Mouse (Mus musculus) heart, adult 2 months (tissue): ENCODE data around the gene Gm20671. TPM values are rescaled to one million over a fixed set of nuclear protein-coding genes. Genes with fewer than 3 reads are reported as not detected.
"Not testable (repeated sequence)": the region's sequence is repeated elsewhere in the genome, so short reads cannot be mapped to it uniquely, and the experiment has no call there.

Experiments used
- DNase-seq, 2 experiments: peaks; one replicate each; pipeline ENCODE4 v3.0.0; 2021
- H3K27ac ChIP-seq: fragments of 200-600 bp; 2 replicates; pipeline ENCODE4 v1.8.1; 2022
- H3K27me3 ChIP-seq: fragments of 200-500 bp; 2 replicates; pipeline ENCODE4 v1.6.1; 2012; ENCODE audit warnings: mild to moderate bottlenecking, low read length, inconsistent platforms, mixed read lengths; ENCODE audit not compliant: control insufficient read depth, insufficient read depth
- H3K36me3 ChIP-seq: fragments of 200-500 bp; 2 replicates; pipeline ENCODE4 v1.6.1; 2012; ENCODE audit warnings: low read length, inconsistent platforms; ENCODE audit not compliant: control insufficient read depth, insufficient read depth
- H3K4me1 ChIP-seq: fragments of 200-500 bp; 2 replicates; pipeline ENCODE4 v1.6.1; 2011; ENCODE audit warnings: low read length; ENCODE audit not compliant: control insufficient read depth, insufficient read depth
- H3K4me3 ChIP-seq: fragments of 200-600 bp; 2 replicates; pipeline ENCODE4 v1.8.1; 2022
- H3K79me2 ChIP-seq: fragments of 200-500 bp; replicated peaks from 2 replicates; pipeline ENCODE4 v1.6.1; 2012; ENCODE audit warnings: mild to moderate bottlenecking, inconsistent platforms, low read length, moderate library complexity, mixed read lengths; ENCODE audit not compliant: control insufficient read depth, insufficient read depth
- H3K9ac ChIP-seq: fragments of 200-500 bp; 2 replicates; pipeline ENCODE4 v1.6.1; 2012; ENCODE audit warnings: low read depth, mild to moderate bottlenecking, control low read depth, inconsistent platforms, low read length, mixed read lengths
- CTCF ChIP-seq: fragments of 200-600 bp; IDR thresholded peaks from 2 replicates; pipeline ENCODE4 v1.8.1; 2022; ENCODE audit warnings: antibody characterized with exemption, mild to moderate bottlenecking, moderate library complexity
- EP300 ChIP-seq: fragments of 200-500 bp; IDR thresholded peaks from 2 replicates; pipeline ENCODE4 v1.6.1; 2011; ENCODE audit warnings: low read depth, low read length, control low read depth; ENCODE audit not compliant: insufficient read depth
- POLR2A ChIP-seq: fragments of 200-500 bp; IDR thresholded peaks from 2 replicates; pipeline ENCODE4 v1.6.1; 2011; ENCODE audit warnings: mild to moderate bottlenecking, low read depth, low read length, control low read depth; ENCODE audit not compliant: insufficient read depth
- WGBS: fragments of 180-500 bp; shearing (Covaris S2); methylation state at CpG from one replicate; pipeline ENCODE4 v1.1.7; 2018; 5-methylcytosine and 5-hydroxymethylcytosine counted together
- intact Hi-C: fragments of 180-260 bp; cut with DNase I; formaldehyde crosslinking; loops from one replicate; pipeline ENCODE4 v1.15.1; 2025
- polyA plus RNA-seq: library from polyadenylated mRNA; depleted of rRNA; stranded (reverse); fragments of >200 nt; gene quantifications from 2 replicates; pipeline ENCODE4 v1.2.3, GENCODE M21; 2012
- total RNA-seq, 2 experiments: library from RNA; stranded (reverse); gene quantifications; 2 replicates each; pipeline ENCODE4 v1.2.3; 2021

Gene Gm20671
- total and polyA plus RNA-seq, 3 experiments: 0.97 to 1.3 (median 1.2) TPM

DNA sequence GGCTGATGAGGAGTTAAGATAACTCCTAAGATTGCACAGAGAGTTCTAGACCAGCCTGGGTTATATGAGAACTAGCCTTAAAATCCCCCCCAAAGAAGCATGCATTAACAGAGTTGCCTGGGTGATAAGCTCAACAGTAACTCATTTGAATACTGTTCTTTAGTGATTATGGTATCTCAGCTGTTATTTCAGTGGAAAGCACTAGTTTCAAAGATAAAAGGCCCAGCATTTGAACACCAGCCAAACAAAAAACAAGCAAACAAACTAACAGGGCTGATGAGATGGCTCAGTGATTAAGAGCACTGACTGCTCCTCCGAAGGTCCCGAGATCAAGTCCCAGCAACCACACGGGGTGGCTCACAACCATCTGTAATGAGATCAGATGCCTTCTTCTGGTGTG lies 22.3 kb upstream of the Gm20671 start:
- intact Hi-C loops: no loop called here
- Histone ChIP-seq H3K36me3 (peaks cover 12% of the 10 kb centered on the region), H3K27ac (no peak overlapping the region), H3K4me3 (no peak overlapping the region), H3K27me3 (no peaks in the 10 kb centered on the region), H3K9ac (no peak overlapping the region), H3K4me1 (peaks cover 3% of the 10 kb centered on the region), H3K79me2 (peaks cover 12% of the 10 kb centered on the region; the same call in 1 of the 2 replicates)
- TF ChIP-seq POLR2A (no peak), CTCF (no peak), EP300 (no peak)
- WGBS: 95% methylated on average over 3 of the region's 3 CpGs
- no peak for DNase-seq

DNA sequence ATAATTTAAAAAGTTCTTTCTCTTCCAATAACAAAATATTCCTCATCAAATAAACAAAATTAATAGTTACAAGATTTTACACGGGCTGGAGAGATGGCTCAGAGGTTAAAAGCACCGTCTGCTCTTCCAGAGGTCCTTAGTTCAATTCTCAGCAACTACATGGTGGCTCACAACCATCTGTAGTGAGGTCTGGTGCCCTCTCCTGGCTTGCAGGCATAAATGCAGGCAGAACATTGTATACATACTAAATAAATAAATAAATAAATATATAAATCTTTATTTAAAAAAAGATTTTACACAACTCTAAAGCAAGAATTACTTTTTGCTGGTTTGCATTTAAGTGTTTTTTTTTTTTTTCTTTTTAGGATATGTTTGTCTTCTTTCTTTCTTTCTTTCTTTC lies 13.1 kb upstream of the Gm20671 start:
- H3K27me3 ChIP-seq: no peaks in the 10 kb centered on the region
- WGBS: 97% methylated on average over 2 of the region's 2 CpGs
- no peak overlapping the region for H3K9ac ChIP-seq
- TF ChIP-seq CTCF (peak; percentile 48), POLR2A (no peak)
- H3K79me2 ChIP-seq: no peaks in the 10 kb centered on the region
- intact Hi-C loops: no loop called here
- H3K27ac ChIP-seq: no peak overlapping the region
- H3K36me3 ChIP-seq: peaks cover 2% of the 10 kb centered on the region; the same call in 1 of the 2 replicates
- DNase-seq: no peak
- no peak overlapping the region for H3K4me3 ChIP-seq
- H3K4me1 ChIP-seq: no peaks in the 10 kb centered on the region

- TF ChIP-seq POLR2A: no peak
- no peak for TF ChIP-seq CTCF
- TF ChIP-seq EP300: no peak
- no peak overlapping the region for H3K9ac ChIP-seq
- intact Hi-C loops: no loop called here
- H3K27ac ChIP-seq: no peak overlapping the region
- DNase-seq: no peak
- no peaks in the 10 kb centered on the region for H3K4me1 ChIP-seq
- no peaks in the 10 kb centered on the region; the same call in none of the 2 replicates for H3K36me3 ChIP-seq
- WGBS: 83% methylated on average over 5 of the region's 5 CpGs
- no peaks in the 10 kb centered on the region for H3K79me2 ChIP-seq
- no peak overlapping the region for H3K4me3 ChIP-seq
- no peaks in the 10 kb centered on the region for H3K27me3 ChIP-seq
Measured at GRCm38 (mm10) chr5:32836976-32837375, 10.1 kb upstream of the Gm20671 start.

- Histone ChIP-seq H3K4me1 (no peaks in the 10 kb centered on the region), H3K36me3 (no peaks in the 10 kb centered on the region; the same call in none of the 2 replicates), H3K27ac (no peak overlapping the region), H3K27me3 (no peaks in the 10 kb centered on the region), H3K9ac (no peak overlapping the region), H3K79me2 (no peaks in the 10 kb centered on the region), H3K4me3 (no peak overlapping the region)
- TF ChIP-seq CTCF (no peak), POLR2A (no peak), EP300 (no peak)
- no peak for DNase-seq
- 68% methylated on average over 1 of the region's 1 CpGs for WGBS
- intact Hi-C loops: no loop called here
Measured at GRCm38 (mm10) chr5:32834497-32834896, 7.6 kb upstream of the Gm20671 start.

DNA sequence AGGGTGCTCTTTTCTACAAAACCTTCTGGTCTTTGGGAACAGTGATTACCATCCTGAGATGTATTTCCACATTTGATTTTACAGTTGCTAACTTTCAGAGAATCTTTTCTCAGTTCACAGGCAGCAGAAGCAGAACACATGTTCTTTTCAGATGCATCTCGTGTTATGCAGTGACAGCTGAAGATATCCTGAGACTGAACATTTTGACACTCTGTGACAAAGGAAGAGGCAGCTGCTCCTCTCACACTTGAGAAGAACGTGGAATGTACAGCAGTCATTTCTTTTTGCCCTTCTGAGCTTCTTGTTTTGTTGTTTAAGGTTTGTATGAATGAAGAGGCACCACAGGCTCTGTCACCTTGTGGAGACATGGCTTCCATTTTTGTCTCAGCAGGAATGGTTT lies 3.1 kb upstream of the Gm20671 start:
- no peak overlapping the region for H3K27ac ChIP-seq
- DNase-seq: no peak
- H3K4me3 ChIP-seq: no peak overlapping the region
- WGBS: 88% methylated on average over 2 of the region's 2 CpGs
- intact Hi-C loops: no loop called here
- no peaks in the 10 kb centered on the region for H3K27me3 ChIP-seq
- H3K9ac ChIP-seq: no peak overlapping the region
- no peaks in the 10 kb centered on the region for H3K4me1 ChIP-seq
- TF ChIP-seq POLR2A: no peak
- TF ChIP-seq CTCF: no peak
- TF ChIP-seq EP300: no peak
- H3K36me3 ChIP-seq: no peaks in the 10 kb centered on the region; the same call in none of the 2 replicates
- H3K79me2 ChIP-seq: no peaks in the 10 kb centered on the region

GRCm38 (mm10) chr5:32828766-32829165 lies 1.9 kb upstream of the Gm20671 start:
- H3K27ac ChIP-seq, H3K79me2 ChIP-seq, H3K27me3 ChIP-seq, H3K4me3 ChIP-seq, DNase-seq, H3K4me1 ChIP-seq, H3K9ac ChIP-seq, H3K36me3 ChIP-seq, intact Hi-C loops: not testable (repeated sequence)
- 86% methylated on average over 1 of the region's 1 CpGs for WGBS

GRCm38 (mm10) chr5:32820471-32820870 lies 6.4 kb downstream of the Gm20671 start:
- WGBS: 90% methylated on average over 8 of the region's 8 CpGs
- Histone ChIP-seq H3K27ac (no peak overlapping the region), H3K36me3 (no peaks in the 10 kb centered on the region), H3K27me3 (no peaks in the 10 kb centered on the region), H3K79me2 (no peaks in the 10 kb centered on the region), H3K9ac (no peak overlapping the region), H3K4me1 (no peaks in the 10 kb centered on the region), H3K4me3 (no peak overlapping the region)
- TF ChIP-seq POLR2A (no peak), EP300 (no peak), CTCF (no peak)
- no peak for DNase-seq
- intact Hi-C loops: no loop called here
